Comparison of ENCODE assay signal across 32 mouse cellular contexts in genomic region chr3:157754826-157755225, GRCm38 (mm10).
"Had no signal": no experiment of that assay in that cellular context is flagged by ENCODE, and none has a peak within 500 bp of the region (broad histone marks: within the 10 kb centered on the region; RNA-seq: fewer than 3 reads in every experiment).

No protein-coding gene starts in this region.

- ATAC-seq: liver, embryonic 12.5 days; liver, postnatal 0 days; lung, postnatal 0 days; midbrain, embryonic 13.5 days; midbrain, embryonic 15.5 days; midbrain, embryonic 16.5 days had no signal

- H3K9ac ChIP-seq: limb, embryonic 12.5 days; limb, embryonic 13.5 days; limb, embryonic 15.5 days; liver, embryonic 12.5 days; liver, embryonic 13.5 days; liver, embryonic 14.5 days; liver, embryonic 15.5 days; liver, postnatal 0 days; lung, embryonic 14.5 days; lung, embryonic 15.5 days; midbrain, embryonic 12.5 days; midbrain, embryonic 13.5 days; midbrain, embryonic 15.5 days; neural tube, embryonic 12.5 days had no signal

- H3K4me2 ChIP-seq: limb, embryonic 12.5 days; limb, embryonic 13.5 days; limb, embryonic 15.5 days; liver, embryonic 11.5 days; liver, embryonic 12.5 days; liver, embryonic 13.5 days; liver, embryonic 15.5 days; lung, embryonic 14.5 days; lung, embryonic 15.5 days; midbrain, embryonic 11.5 days; midbrain, embryonic 12.5 days; midbrain, embryonic 13.5 days; midbrain, embryonic 15.5 days; neural tube, embryonic 12.5 days had no signal

- H3K4me3 ChIP-seq: limb, embryonic 10.5 days; limb, embryonic 12.5 days; limb, embryonic 13.5 days; limb, embryonic 15.5 days; liver, embryonic 12.5 days; liver, embryonic 13.5 days; liver, embryonic 15.5 days; lung, embryonic 15.5 days; megakaryocyte, embryonic 14.5 days; midbrain, embryonic 10.5 days; midbrain, embryonic 12.5 days; midbrain, embryonic 13.5 days; midbrain, embryonic 15.5 days; myocyte; neural tube, embryonic 12.5 days had no signal

- H3K36me3 ChIP-seq: limb, embryonic 10.5 days; limb, embryonic 12.5 days; limb, embryonic 13.5 days; limb, embryonic 15.5 days; liver, embryonic 12.5 days; liver, embryonic 13.5 days; liver, embryonic 15.5 days; lung, embryonic 15.5 days; midbrain, embryonic 10.5 days; midbrain, embryonic 12.5 days; midbrain, embryonic 13.5 days; midbrain, embryonic 15.5 days; neural tube, embryonic 12.5 days had no signal

- H3K27me3 ChIP-seq: limb, embryonic 12.5 days; limb, embryonic 13.5 days; limb, embryonic 15.5 days; liver, embryonic 12.5 days; liver, embryonic 13.5 days; liver, embryonic 15.5 days; lung, embryonic 15.5 days; megakaryocyte, embryonic 14.5 days; midbrain, embryonic 12.5 days; midbrain, embryonic 13.5 days; midbrain, embryonic 15.5 days; neural tube, embryonic 12.5 days had no signal

- H3K4me1 ChIP-seq: limb, embryonic 10.5 days; limb, embryonic 12.5 days; limb, embryonic 13.5 days; limb, embryonic 15.5 days; liver, embryonic 12.5 days; liver, embryonic 13.5 days; liver, embryonic 15.5 days; lung, embryonic 15.5 days; megakaryocyte, embryonic 14.5 days; midbrain, embryonic 10.5 days; midbrain, embryonic 12.5 days; midbrain, embryonic 13.5 days; midbrain, embryonic 15.5 days; neural tube, embryonic 12.5 days had no signal

- DNase-seq: left cerebral cortex, postnatal 4 days; liver; liver, embryonic 13.5 days; liver, postnatal 0 days; lung, adult 18-20 months; lung, adult 2 months; lung, embryonic 14.5 days; lung, postnatal 10 days; lung, postnatal 14 days; lung, postnatal 36 days; lung, postnatal 4 days; midbrain, embryonic 14.5 days had no signal

- H3K27ac ChIP-seq: limb, embryonic 10.5 days; limb, embryonic 12.5 days; limb, embryonic 13.5 days; limb, embryonic 15.5 days; liver, embryonic 12.5 days; liver, embryonic 13.5 days; liver, embryonic 14.5 days; liver, embryonic 15.5 days; lung, embryonic 15.5 days; macrophage; midbrain, embryonic 10.5 days; midbrain, embryonic 12.5 days; midbrain, embryonic 13.5 days; midbrain, embryonic 15.5 days; neural tube, embryonic 12.5 days had no signal

- H3K9me3 ChIP-seq: limb, embryonic 10.5 days; limb, embryonic 12.5 days; limb, embryonic 13.5 days; limb, embryonic 15.5 days; liver, embryonic 12.5 days; liver, embryonic 13.5 days; liver, embryonic 15.5 days; lung, embryonic 15.5 days; midbrain, embryonic 10.5 days; midbrain, embryonic 12.5 days; midbrain, embryonic 13.5 days; midbrain, embryonic 15.5 days; neural tube, embryonic 12.5 days had no signal
